9 mouse cellular contexts compared by ENCODE assay signal in genomic region chr4:126155869-126156268, GRCm38 (mm10). TPM values are rescaled to one million over a fixed set of nuclear protein-coding genes. Genes with fewer than 3 reads are reported as not detected.
DNase-seq lines count a peak whose midpoint lies in the region; ATAC-seq lines count a peak whose summit lies in the region.
"Had no signal": no experiment of that assay in that cellular context is flagged by ENCODE, and none has a peak within 500 bp of the region (broad histone marks: within the 10 kb centered on the region; RNA-seq: fewer than 3 reads in every experiment).

No protein-coding gene starts in this region.

- 0 out of 2 replicates have a peak, but pooled peaks cover 3% of the 10 kb centered on the region for H3K9me3 ChIP-seq in megakaryocyte, embryonic 14.5 days
- no peaks in the 10 kb centered on the region for H3K9me3 ChIP-seq in liver, embryonic 13.5 days (replicated peaks)

- H3K4me3 ChIP-seq in megakaryocyte, embryonic 14.5 days (replicated peaks): peak overlapping the region; percentile 62
- no peak overlapping the region for H3K4me3 ChIP-seq in liver, embryonic 13.5 days (replicated peaks)

- peaks cover 29% of the 10 kb centered on the region for H3K4me1 ChIP-seq in megakaryocyte, embryonic 14.5 days
- peaks cover 18% of the 10 kb centered on the region for H3K4me1 ChIP-seq in liver, embryonic 13.5 days (replicated peaks)

- 54% methylated on average over 2 of the region's 2 CpGs for WGBS in liver, embryonic 13.5 days (ENCODE audit: insufficient replicate concordance)

- intact Hi-C loops in heart, postnatal 14 days (cut with DNase I): no loop called here

- peaks cover 31% of the 10 kb centered on the region for H3K36me3 ChIP-seq in megakaryocyte, embryonic 14.5 days (replicated peaks; ENCODE audit: low read length)
- H3K36me3 ChIP-seq in liver, embryonic 13.5 days: no peaks in the 10 kb centered on the region

- ATAC-seq in megakaryocyte, adult 5-6 weeks (ENCODE audit: poor library complexity, severe bottlenecking): no peak
- ATAC-seq in liver, embryonic 13.5 days (ENCODE audit: low read depth): peak; percentile 62

- no peaks in the 10 kb centered on the region for H3K27me3 ChIP-seq in megakaryocyte, embryonic 14.5 days (replicated peaks)
- H3K27me3 ChIP-seq in liver, embryonic 13.5 days: peaks cover 9% of the 10 kb centered on the region; the same call in 1 of the 2 replicates

- H3K4me2 ChIP-seq in liver, embryonic 13.5 days: no peak overlapping the region

- peak overlapping the region; percentile 76 for H3K27ac ChIP-seq in liver, embryonic 13.5 days

- no peak overlapping the region for H3K9ac ChIP-seq in liver, embryonic 13.5 days

- DNase-seq in heart, adult 11 months: peak; percentile 35
- DNase-seq in heart, postnatal 14 days: no peak
- no peak for DNase-seq in liver, embryonic 13.5 days
- DNase-seq in yolk sac, embryonic 10.5 days (ENCODE audit: low spot score): peak; percentile 57
- no peak for DNase-seq in right cerebral cortex, postnatal 10 days (ENCODE audit: low spot score in 2 of 2)
- no peak for DNase-seq in cerebellum, postnatal 36 days
- DNase-seq: cerebellum, adult 11 months had no signal

RNA-seq across cellular contexts. Expression of gene Sh3d21, which starts 7.4 kb away (rescaled TPM):
- total RNA-seq in heart, postnatal 14 days (2021): 1 to 10 TPM; 3.0 to 3.1 TPM
- 0.16 and 1.2 TPM in 2 replicates for polyA plus RNA-seq in megakaryocyte, embryonic 14.5 days (2012; ENCODE audit: insufficient read depth, low replicate concordance)
- not detected in 2 replicates for total RNA-seq in megakaryocyte, adult 5-6 weeks (2015)
- total RNA-seq in megakaryocyte, adult 5-6 weeks (2017): 0.12 TPM in 1 of 2 replicates, not detected in the other
- polyA plus RNA-seq in liver, embryonic 13.5 days (2015; fragmentation: Nextera tagmentation; extraction: Ambion mirVana): 0.82 and 1.3 TPM in 2 replicates

RNA-seq across cellular contexts. Expression of gene Eva1b, which starts 8.3 kb away (rescaled TPM):
- total RNA-seq in heart, postnatal 14 days (2021): 10 to 100 TPM; 23.3 to 24.9 TPM
- polyA plus RNA-seq in megakaryocyte, embryonic 14.5 days (2012; ENCODE audit: insufficient read depth, low replicate concordance): 18.4 and 56.4 TPM in 2 replicates
- total RNA-seq in megakaryocyte, adult 5-6 weeks (2015): 0.82 and 1.1 TPM in 2 replicates
- total RNA-seq in megakaryocyte, adult 5-6 weeks (2017): 0.24 and 1.3 TPM in 2 replicates
- 11.8 and 13.3 TPM in 2 replicates for polyA plus RNA-seq in liver, embryonic 13.5 days (2015; fragmentation: Nextera tagmentation; extraction: Ambion mirVana)

RNA-seq across cellular contexts. Expression of gene Thrap3, which starts 46.7 kb away (rescaled TPM):
- 100 to 1,000 TPM; 130 to 144 TPM for total RNA-seq in heart, postnatal 14 days (2021)
- 40.8 and 101 TPM in 2 replicates for polyA plus RNA-seq in megakaryocyte, embryonic 14.5 days (2012; ENCODE audit: insufficient read depth, low replicate concordance)
- total RNA-seq in megakaryocyte, adult 5-6 weeks (2015): 115 and 119 TPM in 2 replicates
- 248 and 291 TPM in 2 replicates for total RNA-seq in megakaryocyte, adult 5-6 weeks (2017)
- polyA plus RNA-seq in liver, embryonic 13.5 days (2015; fragmentation: Nextera tagmentation; extraction: Ambion mirVana): 98.1 and 121 TPM in 2 replicates

RNA-seq across cellular contexts. Expression of gene Stk40, which starts 52.1 kb away (rescaled TPM):
- total RNA-seq in heart, postnatal 14 days (2021): 10 to 100 TPM; 28.0 to 29.5 TPM
- polyA plus RNA-seq in megakaryocyte, embryonic 14.5 days (2012; ENCODE audit: insufficient read depth, low replicate concordance): 99.5 and 105 TPM in 2 replicates
- total RNA-seq in megakaryocyte, adult 5-6 weeks (2015): 20.8 and 21.4 TPM in 2 replicates
- total RNA-seq in megakaryocyte, adult 5-6 weeks (2017): 22.5 and 32.8 TPM in 2 replicates
- 13.9 and 15.9 TPM in 2 replicates for polyA plus RNA-seq in liver, embryonic 13.5 days (2015; fragmentation: Nextera tagmentation; extraction: Ambion mirVana)

RNA-seq across cellular contexts. Expression of gene Lsm10, which starts 59.4 kb away (rescaled TPM):
- 10 to 100 TPM in 1 of 2 experiments, 1 to 10 TPM in 1; 9.2 to 12.8 TPM for total RNA-seq in heart, postnatal 14 days (2021)
- 9.2 and 19.0 TPM in 2 replicates for polyA plus RNA-seq in megakaryocyte, embryonic 14.5 days (2012; ENCODE audit: insufficient read depth, low replicate concordance)
- total RNA-seq in megakaryocyte, adult 5-6 weeks (2015): 47.3 and 54.9 TPM in 2 replicates
- 19.3 and 21.7 TPM in 2 replicates for total RNA-seq in megakaryocyte, adult 5-6 weeks (2017)
- 31.1 and 31.3 TPM in 2 replicates for polyA plus RNA-seq in liver, embryonic 13.5 days (2015; fragmentation: Nextera tagmentation; extraction: Ambion mirVana)

Comparison
In these comparisons a context has a peak if more than half of its experiments do, and no peak if none do; other contexts are left out.
1. DNase-seq: peak in heart, adult 11 months (single experiment) and yolk sac, embryonic 10.5 days (single experiment); none in heart, postnatal 14 days (0 of 2), liver, embryonic 13.5 days (single experiment), right cerebral cortex, postnatal 10 days (0 of 2) and cerebellum, postnatal 36 days (0 of 2).
2. RNA of gene Eva1b, which starts 8.3 kb away (total RNA-seq): 23.3 to 24.9 TPM in heart, postnatal 14 days; 0.24 to 1.3 TPM in megakaryocyte, adult 5-6 weeks; every median in the first group is over 10 times any median in the second.